Mouse (Mus musculus) myocyte (in vitro differentiated cells): ENCODE measurements around the gene Tmc7. TPM values are rescaled to one million over a fixed set of nuclear protein-coding genes. Genes with fewer than 3 reads are reported as not detected.

Source experiments
- H3K27me3 ChIP-seq: one replicate; pipeline ENCODE4 v1.6.1; 2011; ENCODE audit not compliant: control insufficient read depth, insufficient read depth, insufficient read length
- H3K36me3 ChIP-seq: one replicate; pipeline ENCODE4 v1.6.1; 2011; ENCODE audit not compliant: control insufficient read depth, insufficient read depth
- H3K4me2 ChIP-seq: one replicate; pipeline ENCODE4 v1.6.1; 2011; ENCODE audit warnings: low read depth, control low read depth
- H3K4me3 ChIP-seq: one replicate; pipeline ENCODE4 v1.5.1; 2011; ENCODE audit warnings: mild to moderate bottlenecking, control low read depth, moderate library complexity
- H3K79me2 ChIP-seq: one replicate; pipeline ENCODE4 v1.6.1; 2011; ENCODE audit not compliant: control insufficient read depth, insufficient read depth
- H3ac ChIP-seq: one replicate; pipeline ENCODE4 v1.6.1; 2011; ENCODE audit not compliant: control insufficient read depth, insufficient read length
- CEBPB ChIP-seq: IDR thresholded peaks from 2 replicates; pipeline ENCODE4 v1.6.1; 2011; ENCODE audit warnings: mild to moderate bottlenecking, moderate library complexity; ENCODE audit not compliant: poor library complexity, insufficient read depth, severe bottlenecking
- E2F4 ChIP-seq: IDR thresholded peaks from one replicate; pipeline ENCODE4 v1.6.1; 2011; ENCODE audit warnings: mild to moderate bottlenecking, control low read depth, moderate library complexity; ENCODE audit not compliant: insufficient read depth
- MAX ChIP-seq: IDR thresholded peaks from one replicate; pipeline ENCODE4 v1.6.1; 2011; ENCODE audit warnings: low read depth, mild to moderate bottlenecking, control low read depth
- MYOD1 ChIP-seq, 3 experiments: IDR thresholded peaks; one replicate each; pipeline ENCODE4 v1.6.1; 2011; ENCODE audit warnings: control low read depth in 2 of 3, low read depth in 2 of 3, mild to moderate bottlenecking in 2 of 3, moderate library complexity in 1 of 3; ENCODE audit not compliant: insufficient read length in 2 of 3, control insufficient read depth in 1 of 3
- MYOG ChIP-seq, 3 experiments: IDR thresholded peaks; one replicate each; pipeline ENCODE4 v1.6.1; 2011; ENCODE audit warnings: control low read depth in 2 of 3, low read depth in 2 of 3, mild to moderate bottlenecking in 2 of 3; ENCODE audit not compliant: insufficient read length in 2 of 3, control insufficient read depth in 1 of 3, insufficient read depth in 1 of 3
- POLR2A ChIP-seq: IDR thresholded peaks from one replicate; pipeline ENCODE4 v1.6.1; 2011; ENCODE audit warnings: low read depth, mild to moderate bottlenecking, control low read depth, moderate library complexity; ENCODE audit not compliant: insufficient read length
- POLR2AphosphoS2 ChIP-seq: IDR thresholded peaks from one replicate; pipeline ENCODE4 v1.6.1; 2011; ENCODE audit warnings: low read depth, control low read depth; ENCODE audit not compliant: insufficient read length
- REST ChIP-seq: IDR thresholded peaks from one replicate; pipeline ENCODE4 v1.6.1; 2011; ENCODE audit warnings: mild to moderate bottlenecking, control low read depth, moderate library complexity; ENCODE audit not compliant: insufficient read depth, insufficient read length
- SRF ChIP-seq: IDR thresholded peaks from one replicate; pipeline ENCODE4 v1.6.1; 2011; ENCODE audit warnings: low read depth; ENCODE audit not compliant: control insufficient read depth, insufficient read length
- TCF12 ChIP-seq: IDR thresholded peaks from one replicate; pipeline ENCODE4 v1.6.1; 2011; ENCODE audit warnings: mild to moderate bottlenecking, control low read depth; ENCODE audit not compliant: poor library complexity, insufficient read depth, severe bottlenecking
- TCF3 ChIP-seq: IDR thresholded peaks from one replicate; pipeline ENCODE4 v1.6.1; 2011; ENCODE audit warnings: low read depth, control low read depth; ENCODE audit not compliant: insufficient read length
- USF1 ChIP-seq: IDR thresholded peaks from one replicate; pipeline ENCODE4 v1.6.1; 2011; ENCODE audit warnings: low read depth, mild to moderate bottlenecking, control low read depth, moderate library complexity
- polyA plus RNA-seq: library from polyadenylated mRNA; unstranded; fragments of >200 nt; fragmentation: generic; extraction: Trizol; gene quantifications from one replicate; pipeline ENCODE4 v1.2.1, GENCODE M21; 2012; ENCODE audit warnings: missing spikeins

Gene Tmc7
- polyA plus RNA-seq, 1 experiment: 0.02 TPM

DNA sequence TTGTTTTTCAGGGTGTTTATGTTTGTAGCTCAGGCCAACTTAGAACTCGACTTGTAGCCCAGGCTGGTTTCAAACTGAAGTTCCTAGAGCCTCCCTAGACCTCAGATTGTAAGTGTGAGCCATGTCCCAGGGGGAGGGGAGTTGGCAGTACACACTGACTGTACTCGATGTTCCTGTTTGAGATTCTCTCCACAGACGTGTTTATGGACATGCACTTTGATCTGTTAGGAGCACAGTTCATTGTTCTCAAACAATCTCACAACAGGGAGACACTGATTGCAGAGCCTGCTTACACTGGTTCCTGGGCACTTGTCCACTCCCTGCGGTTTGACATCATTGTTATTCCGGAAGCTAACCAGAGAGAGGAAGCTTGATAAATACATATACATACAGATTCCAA, 12.5 kb downstream of the Tmc7 start:
- H3K27me3 ChIP-seq: no peaks in the 10 kb centered on the region
- H3ac ChIP-seq: no peak overlapping the region
- H3K36me3 ChIP-seq: no peaks in the 10 kb centered on the region
- H3K79me2 ChIP-seq: no peaks in the 10 kb centered on the region
- H3K4me2 ChIP-seq: no peak overlapping the region
- no peak overlapping the region for H3K4me3 ChIP-seq
- TF ChIP-seq REST (no peak), E2F4 (no peak), MYOG (IDR thresholded peaks at IDR 0.05; ENCODE audit: control insufficient read depth in 1 of 3, insufficient read depth in 1 of 3, insufficient read length in 2 of 3, low read depth in 2 of 3) (no peak), USF1 (no peak), MYOD1 (IDR thresholded peaks at IDR 0.05; ENCODE audit: control insufficient read depth in 1 of 3, insufficient read length in 2 of 3, low read depth in 2 of 3) (no peak), CEBPB (no peak), TCF3 (no peak)

- no peak overlapping the region for H3K4me3 ChIP-seq
- no peaks in the 10 kb centered on the region for H3K79me2 ChIP-seq
- TF ChIP-seq MYOD1 (IDR thresholded peaks at IDR 0.05; ENCODE audit: control insufficient read depth in 1 of 3, insufficient read length in 2 of 3, low read depth in 2 of 3) (no peak), SRF (no peak), POLR2A (no peak), MYOG (IDR thresholded peaks at IDR 0.05; ENCODE audit: control insufficient read depth in 1 of 3, insufficient read depth in 1 of 3, insufficient read length in 2 of 3, low read depth in 2 of 3) (no peak), REST (no peak), TCF12 (no peak), TCF3 (no peak), E2F4 (no peak), USF1 (no peak), MAX (no peak)
- no peak overlapping the region for H3ac ChIP-seq
- no peaks in the 10 kb centered on the region for H3K27me3 ChIP-seq
- no peak overlapping the region for H3K4me2 ChIP-seq
- H3K36me3 ChIP-seq: no peaks in the 10 kb centered on the region
These were observed 13.2 kb downstream of the Tmc7 start for GRCm38 (mm10) chr7:118571350-118571749.

DNA sequence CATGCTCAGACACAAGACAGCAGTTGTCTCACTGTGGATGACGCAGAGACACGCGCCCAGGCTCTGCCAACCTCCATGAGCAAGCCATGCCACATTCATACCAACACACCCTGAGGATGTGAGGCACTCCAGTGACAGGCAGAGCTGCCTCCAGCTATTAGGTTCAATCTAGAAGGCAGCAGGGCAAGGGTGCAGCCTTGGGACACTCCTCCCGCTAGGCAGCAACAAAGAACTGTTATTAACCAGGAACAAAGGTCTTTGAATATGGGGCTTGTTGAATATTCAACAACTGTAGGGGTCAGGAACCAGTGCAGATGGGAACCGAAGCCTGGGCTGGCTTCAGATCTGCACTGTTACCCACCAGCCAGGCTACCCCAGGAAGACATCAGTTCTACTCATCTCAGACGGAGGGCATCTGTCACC, 15.4 kb downstream of the Tmc7 start:
- no peak overlapping the region for H3K4me3 ChIP-seq
- H3K4me2 ChIP-seq: no peak overlapping the region
- TF ChIP-seq TCF12 (no peak), MYOD1 (IDR thresholded peaks at IDR 0.05; ENCODE audit: control insufficient read depth in 1 of 3, insufficient read length in 2 of 3, low read depth in 2 of 3) (no peak), POLR2A (no peak), E2F4 (no peak), POLR2AphosphoS2 (no peak), REST (no peak), CEBPB (no peak), MAX (no peak), USF1 (no peak), MYOG (IDR thresholded peaks at IDR 0.05; ENCODE audit: control insufficient read depth in 1 of 3, insufficient read depth in 1 of 3, insufficient read length in 2 of 3, low read depth in 2 of 3) (no peak), TCF3 (no peak), SRF (no peak)
- H3K36me3 ChIP-seq: no peaks in the 10 kb centered on the region
- H3ac ChIP-seq: no peak overlapping the region
- no peaks in the 10 kb centered on the region for H3K79me2 ChIP-seq
- no peaks in the 10 kb centered on the region for H3K27me3 ChIP-seq

DNA sequence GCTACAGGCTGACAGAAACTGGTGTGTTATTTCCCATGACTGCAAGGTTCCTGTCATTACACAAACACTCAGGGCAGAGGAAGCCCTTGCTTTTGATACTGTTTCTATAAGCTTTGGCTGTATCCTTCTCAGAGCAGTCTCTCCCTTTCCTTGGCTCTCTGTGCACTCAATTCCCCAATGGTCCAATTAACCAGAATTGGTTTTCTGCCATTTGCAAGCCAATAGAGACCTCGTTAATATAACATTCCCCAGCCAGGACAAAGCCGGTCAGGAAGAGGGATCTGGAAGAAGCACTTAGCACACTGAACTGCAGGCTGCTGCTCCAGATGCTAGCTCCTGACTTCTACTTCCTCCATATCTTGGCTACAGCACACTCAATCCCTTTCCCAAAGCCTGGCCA, 30.2 kb downstream of the Tmc7 start:
- H3K4me3 ChIP-seq: no peak overlapping the region
- H3K79me2 ChIP-seq: no peaks in the 10 kb centered on the region
- no peak overlapping the region for H3K4me2 ChIP-seq
- no peak for TF ChIP-seq CEBPB
- TF ChIP-seq USF1: no peak
- no peak for TF ChIP-seq SRF
- no peak for TF ChIP-seq POLR2A
- no peak for TF ChIP-seq MAX
- no peak for TF ChIP-seq TCF12
- TF ChIP-seq E2F4: no peak
- TF ChIP-seq MYOD1 (IDR thresholded peaks at IDR 0.05; ENCODE audit: control insufficient read depth in 1 of 3, insufficient read length in 2 of 3, low read depth in 2 of 3): no peak
- no peak for TF ChIP-seq MYOG (IDR thresholded peaks at IDR 0.05; ENCODE audit: control insufficient read depth in 1 of 3, insufficient read depth in 1 of 3, insufficient read length in 2 of 3, low read depth in 2 of 3)
- TF ChIP-seq TCF3: no peak
- TF ChIP-seq POLR2AphosphoS2: no peak
- no peak for TF ChIP-seq REST
- H3ac ChIP-seq: no peak overlapping the region
- no peaks in the 10 kb centered on the region for H3K27me3 ChIP-seq
- no peaks in the 10 kb centered on the region for H3K36me3 ChIP-seq

GRCm38 (mm10) chr7:118553881-118554280, 30.7 kb downstream of the Tmc7 start:
- Histone ChIP-seq H3K79me2 (no peaks in the 10 kb centered on the region), H3ac (no peak overlapping the region), H3K36me3 (no peaks in the 10 kb centered on the region), H3K4me3 (no peak overlapping the region), H3K4me2 (no peak overlapping the region), H3K27me3 (no peaks in the 10 kb centered on the region)
- TF ChIP-seq REST (no peak), TCF3 (no peak), TCF12 (no peak), MAX (no peak), MYOG (IDR thresholded peaks at IDR 0.05; ENCODE audit: control insufficient read depth in 1 of 3, insufficient read depth in 1 of 3, insufficient read length in 2 of 3, low read depth in 2 of 3) (no peak), POLR2AphosphoS2 (no peak), POLR2A (no peak), CEBPB (no peak), MYOD1 (IDR thresholded peaks at IDR 0.05; ENCODE audit: control insufficient read depth in 1 of 3, insufficient read length in 2 of 3, low read depth in 2 of 3) (no peak), SRF (no peak), USF1 (no peak), E2F4 (no peak)
